Mouse (Mus musculus) adrenal gland, adult 18-20 months (tissue): ENCODE results near the gene 1810030O07Rik. TPM values are rescaled to one million over a fixed set of nuclear protein-coding genes. Genes with fewer than 3 reads are reported as not detected.
A peak's percentile ranks its signal among the peaks of the same experiment; 100 is the strongest.
"Not testable (repeated sequence)": the region's sequence is repeated elsewhere in the genome, so short reads cannot be mapped to it uniquely, and the experiment has no call there.

Experiments
- DNase-seq, 2 experiments: peaks; one replicate each; pipeline ENCODE4 v3.0.0; 2021 to 2022; ENCODE audit warnings: low spot score in 2 of 2
- long read RNA-seq, 2 experiments: library from polyadenylated mRNA; stranded (forward); transcript quantifications; one replicate each; pipeline ENCODE4 v2.0.0; 2021
- total RNA-seq, 2 experiments: library from RNA; stranded (reverse); gene quantifications; 1 replicate in 1 of 2; 2 replicates in 1 of 2; pipeline ENCODE4 v1.2.3; 2021

1810030O07Rik gene
- total RNA-seq, result 10 to 100 TPM; 21.5 to 23.6 TPM
- long read RNA-seq, experiment 1, transcript 1810030O07Rik-201 (7 exons, 2,699 nt), result major isoform, 21 of 22 reads
- long read RNA-seq, experiment 1, partial matches to known transcripts, result 0 of 22 reads
- long read RNA-seq, experiment 1, other reads (novel, unspliced or antisense), result 1 of 22 reads
- long read RNA-seq, experiment 2, transcript 1810030O07Rik-201 (7 exons, 2,699 nt), result major isoform, 49 of 58 reads
- long read RNA-seq, experiment 2, partial matches to known transcripts, result 2 of 58 reads
- long read RNA-seq, experiment 2, other reads (novel, unspliced or antisense), result 7 of 58 reads

GRCm38 (mm10) chrX:12673054-12673775, at the start of gene 1810030O07Rik:
TSS of gene 1810030O07Rik (minus strand) at chrX:12673668.
- DNase-seq, result peak; percentile 69 to 70

DNA sequence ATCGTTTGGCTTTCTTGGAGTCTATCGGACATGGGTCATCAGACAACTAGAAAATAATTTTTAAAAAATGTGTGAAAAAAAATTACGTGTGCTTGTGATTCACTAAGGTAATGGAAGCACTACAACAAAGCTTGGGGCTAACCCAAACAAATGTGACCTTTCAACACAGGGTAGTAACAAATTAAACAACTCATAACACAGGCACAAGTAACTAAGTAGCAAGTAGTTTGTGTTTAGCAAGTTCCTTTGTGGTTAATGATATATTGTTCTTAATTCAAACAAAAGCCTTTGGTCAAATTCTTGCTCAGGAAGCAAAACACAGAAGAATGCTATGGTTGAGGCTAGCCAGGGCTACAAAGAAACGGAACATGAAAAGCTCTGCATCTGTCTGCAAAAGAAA, 42.6 kb upstream of the 1810030O07Rik start:
- no peak for DNase-seq

GRCm38 (mm10) chrX:12713796-12714195, 40.3 kb upstream of the 1810030O07Rik start:
- no peak for DNase-seq

DNA sequence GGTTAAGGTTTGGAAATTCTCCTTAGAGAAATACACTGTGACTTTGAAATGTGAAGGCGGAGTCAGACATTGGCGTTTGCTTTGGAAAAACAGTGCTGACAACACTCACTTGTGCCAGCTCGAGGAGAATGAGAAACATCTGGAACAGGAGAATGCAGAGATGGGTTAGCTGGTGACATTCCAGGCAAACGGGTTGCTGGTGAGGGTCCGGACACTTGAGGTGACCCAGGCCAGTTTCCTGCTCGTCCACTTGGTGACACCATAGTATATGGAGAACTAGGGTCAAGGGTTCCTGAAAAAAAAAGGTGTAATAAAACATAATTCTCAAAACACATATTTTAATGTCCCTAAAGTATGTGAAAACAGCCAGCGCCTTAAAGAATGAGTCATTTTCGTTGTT, 13.4 kb upstream of the 1810030O07Rik start:
- DNase-seq, result no peak

- DNase-seq, result no peak
These were observed 12.6 kb upstream of the 1810030O07Rik start for GRCm38 (mm10) chrX:12686071-12686470.

GRCm38 (mm10) chrX:12677396-12677795, 3.9 kb upstream of the 1810030O07Rik start:
- peak; percentile 59 to 65 for DNase-seq

- no peak for DNase-seq
These were observed 19.6 kb downstream of the 1810030O07Rik start for GRCm38 (mm10) chrX:12653879-12654278.

- no peak for DNase-seq
These were observed 21.6 kb downstream of the 1810030O07Rik start for GRCm38 (mm10) chrX:12651906-12652305.

DNA sequence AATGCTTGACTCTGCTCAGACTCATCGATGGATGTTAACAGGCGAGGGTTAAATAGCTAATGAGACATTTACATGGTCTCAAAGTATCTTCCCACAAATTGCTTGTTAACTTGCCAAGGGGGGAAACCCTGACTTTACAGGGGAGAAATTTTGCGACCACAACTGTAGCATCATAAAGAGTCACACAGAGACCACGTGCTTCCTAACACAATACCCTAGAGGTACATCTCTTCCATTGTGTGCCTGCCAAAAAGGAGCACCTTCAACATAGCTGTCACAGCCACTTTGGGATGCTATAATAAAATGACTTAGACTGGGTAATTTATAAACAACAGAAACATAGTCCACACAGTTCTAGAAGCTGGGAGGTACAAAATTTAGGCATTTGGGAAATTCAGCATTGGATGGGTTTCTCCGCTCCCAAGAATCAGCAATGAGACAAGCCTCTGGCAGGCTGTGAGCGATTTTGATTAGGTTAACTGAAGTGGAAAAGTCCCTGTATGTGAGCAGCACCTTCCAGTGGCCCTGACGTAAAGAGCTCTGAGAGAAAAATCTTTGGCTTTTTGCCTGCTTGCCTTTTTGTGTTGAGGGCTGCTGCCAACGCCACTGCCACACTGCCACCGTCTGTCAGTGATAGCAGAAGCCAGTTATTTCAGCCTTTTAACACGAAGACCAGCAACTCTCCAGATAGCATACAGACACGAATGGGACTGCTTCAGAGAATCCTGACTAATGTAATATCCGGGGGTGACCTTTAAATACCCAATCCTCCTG, 27.8 kb downstream of the 1810030O07Rik start:
- DNase-seq, result no peak

DNA sequence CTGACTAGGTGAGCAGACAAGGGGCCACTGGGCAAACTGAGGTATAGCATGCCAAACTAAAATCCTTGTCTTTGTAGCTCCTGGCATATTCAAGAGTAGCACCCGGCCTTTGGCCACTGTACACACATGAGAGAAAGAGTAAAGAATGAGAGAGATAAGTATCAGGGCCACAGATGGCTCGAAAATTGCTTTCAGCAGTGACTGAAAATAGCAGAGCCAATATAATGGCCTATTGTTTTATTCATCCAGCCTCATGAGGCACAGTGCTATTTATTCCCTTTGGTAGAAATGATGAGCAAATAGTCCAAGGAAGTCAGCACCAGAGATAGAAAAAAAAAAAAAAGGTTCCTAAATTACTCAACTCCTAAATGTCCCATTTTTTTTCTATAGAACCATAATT, 28.5 kb downstream of the 1810030O07Rik start:
- no peak for DNase-seq

DNA sequence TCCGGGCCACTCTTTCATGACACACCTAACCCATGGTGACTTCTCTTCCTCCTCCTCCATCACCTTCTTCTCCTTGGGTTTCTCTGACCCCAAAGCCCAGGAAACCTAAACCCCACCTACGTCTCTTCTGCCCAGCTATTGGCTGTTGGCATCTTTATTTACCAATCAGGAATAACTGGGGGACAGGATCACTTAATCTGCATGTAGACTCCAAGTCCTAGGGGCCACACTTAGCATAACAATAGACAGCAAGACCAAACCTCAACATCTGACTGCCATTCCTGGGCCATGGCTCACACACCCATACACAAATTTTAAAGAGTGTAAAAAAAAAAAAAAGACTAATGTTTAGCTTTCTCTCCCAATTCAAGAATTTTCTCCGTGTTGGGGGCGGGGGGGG, 48.3 kb downstream of the 1810030O07Rik start:
- no peak for DNase-seq

- not testable (repeated sequence) for DNase-seq
These were observed 61.1 kb downstream of the 1810030O07Rik start for GRCm38 (mm10) chrX:12612360-12612759.

DNA sequence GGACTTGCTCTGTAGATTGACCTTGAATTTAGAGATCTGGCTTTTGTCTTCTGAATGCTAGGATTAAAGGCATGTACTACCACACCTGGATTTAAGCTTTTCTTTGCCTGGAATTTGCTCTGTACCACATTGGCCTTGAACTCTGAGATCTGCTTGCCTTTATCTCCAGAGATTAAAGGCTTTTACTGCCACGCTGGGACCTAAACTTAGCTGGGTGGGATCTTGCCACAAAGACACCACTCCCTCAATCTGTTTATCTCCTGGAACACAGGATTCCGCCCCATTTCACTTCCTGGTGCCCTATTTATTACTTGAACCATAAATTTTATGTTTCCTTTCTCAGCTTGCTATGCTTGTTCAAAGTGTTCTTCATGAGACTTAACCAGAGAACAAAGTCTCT, 62.3 kb downstream of the 1810030O07Rik start:
- no peak for DNase-seq

- DNase-seq, result not testable (repeated sequence)
These were observed 62.9 kb downstream of the 1810030O07Rik start for GRCm38 (mm10) chrX:12610541-12610940.

Other genes starting within 250 kb of the 1810030O07Rik start
- gene Atp6ap2, start 85.9 kb downstream of the 1810030O07Rik start, total RNA-seq, result 10 to 100 TPM; 54.5 to 67.5 TPM
- gene Med14, start 88.4 kb upstream of the 1810030O07Rik start, total RNA-seq, result 10 to 100 TPM; 20.9 to 22.6 TPM